Mouse (Mus musculus): ENCODE results near the gene Gm2115.

DNA sequence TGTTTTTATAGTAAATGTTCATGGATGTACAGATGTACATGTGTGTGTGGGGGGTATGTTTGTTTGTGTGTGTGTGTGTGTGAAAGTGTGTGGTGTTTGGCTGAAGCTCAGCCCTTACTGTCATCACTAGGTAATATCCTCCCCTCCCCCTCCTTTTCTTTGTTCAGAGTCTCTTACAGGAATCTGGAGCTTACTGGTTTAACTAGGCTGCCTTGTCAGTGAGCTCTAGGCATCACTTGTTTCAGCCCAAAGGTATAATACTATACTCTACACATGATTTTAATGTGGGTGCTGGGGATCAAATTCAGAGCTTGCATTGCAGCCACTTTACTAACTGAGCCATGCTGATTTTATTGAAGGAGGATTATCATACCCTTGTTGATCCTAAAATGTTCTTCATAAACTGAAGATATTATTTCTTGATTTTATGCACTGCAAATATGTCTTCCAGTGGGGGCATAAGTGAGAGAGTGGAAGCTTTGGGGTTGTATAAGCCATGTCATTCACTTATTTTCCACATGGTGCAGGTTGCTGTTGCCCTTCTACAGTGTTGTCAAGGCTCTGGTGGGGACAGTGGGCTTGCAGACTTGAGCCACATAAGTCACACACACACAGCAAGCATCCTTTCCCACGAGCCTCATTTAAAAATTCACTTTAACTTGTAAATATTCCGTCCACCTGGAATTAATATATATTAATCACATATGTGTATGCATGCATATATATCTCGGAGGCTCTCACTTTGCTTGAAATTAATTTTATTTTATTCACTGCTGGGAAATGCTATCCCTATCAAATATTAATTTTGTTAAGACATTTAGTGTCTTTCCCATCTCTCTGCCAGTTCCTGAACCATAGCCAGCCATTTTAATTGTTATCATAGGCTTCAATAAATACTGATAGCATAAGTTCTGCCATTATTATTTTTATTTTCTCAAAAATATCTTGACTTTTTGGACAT lies 45.0 kb upstream of the Gm2115 start:
- TF ChIP-seq CTCF (IDR thresholded peaks at IDR 0.05; ENCODE audit: low read depth) (no peak), EP300 (optimal IDR thresholded peaks at IDR 0.05) (no peak)

Data from stomach, postnatal 0 days (tissue).